Mouse (Mus musculus) spleen, adult 2 months (tissue): ENCODE measurements around the gene Drc3. TPM values are rescaled to one million over a fixed set of nuclear protein-coding genes. Genes with fewer than 3 reads are reported as not detected.

ENCODE experiments used
- DNase-seq, 2 experiments: peaks; one replicate each; pipeline versions ENCODE4 v3.0.0 to v3.0.0-alpha.2; 2012 to 2021; ENCODE audit warnings: low spot score in 2 of 2, low read depth in 1 of 2
- H3K27ac ChIP-seq: fragments of 200-500 bp; 2 replicates; pipeline ENCODE4 v1.5.1; 2012; ENCODE audit warnings: low read length, inconsistent platforms; ENCODE audit not compliant: insufficient read depth
- H3K27me3 ChIP-seq: fragments of 200-500 bp; 2 replicates; pipeline ENCODE4 v1.6.1; 2012; ENCODE audit warnings: mild to moderate bottlenecking, moderate library complexity, low read length, inconsistent platforms; ENCODE audit not compliant: control insufficient read depth, insufficient read depth
- H3K36me3 ChIP-seq: fragments of 200-500 bp; 2 replicates; pipeline ENCODE4 v1.6.1; 2012; ENCODE audit warnings: mild to moderate bottlenecking, low read length, inconsistent platforms; ENCODE audit not compliant: control insufficient read depth, insufficient read depth
- H3K4me1 ChIP-seq: fragments of 200-500 bp; 2 replicates; pipeline ENCODE4 v1.6.1; 2011; ENCODE audit warnings: inconsistent platforms; ENCODE audit not compliant: control insufficient read depth, insufficient read depth, insufficient read length
- H3K4me3 ChIP-seq: fragments of 200-500 bp; 2 replicates; pipeline ENCODE4 v1.5.1; 2011; ENCODE audit warnings: mild to moderate bottlenecking, inconsistent platforms; ENCODE audit not compliant: insufficient read depth, insufficient read length; ENCODE audit errors: extremely low read depth
- CTCF ChIP-seq: fragments of 200-500 bp; IDR thresholded peaks from 2 replicates; pipeline ENCODE4 v1.5.1; 2011; ENCODE audit warnings: mild to moderate bottlenecking, inconsistent platforms; ENCODE audit not compliant: insufficient read depth, insufficient read length, insufficient replicate concordance; ENCODE audit errors: extremely low read depth
- POLR2A ChIP-seq: fragments of 200-500 bp; IDR thresholded peaks from 2 replicates; pipeline ENCODE4 v1.6.1; 2011; ENCODE audit warnings: low read depth, low read length, inconsistent platforms
- WGBS: fragments of 180-500 bp; shearing (Covaris S2); methylation state at CpG from one replicate; pipeline ENCODE4 v1.1.7; 2018; 5-methylcytosine and 5-hydroxymethylcytosine counted together
- polyA plus RNA-seq: library from polyadenylated mRNA; depleted of rRNA; stranded (reverse); fragments of >200 nt; gene quantifications from 2 replicates; pipeline ENCODE4 v1.2.3, GENCODE M21; 2012

The Drc3 gene
- polyA plus RNA-seq, 1 experiment, result 0.22 TPM

DNA sequence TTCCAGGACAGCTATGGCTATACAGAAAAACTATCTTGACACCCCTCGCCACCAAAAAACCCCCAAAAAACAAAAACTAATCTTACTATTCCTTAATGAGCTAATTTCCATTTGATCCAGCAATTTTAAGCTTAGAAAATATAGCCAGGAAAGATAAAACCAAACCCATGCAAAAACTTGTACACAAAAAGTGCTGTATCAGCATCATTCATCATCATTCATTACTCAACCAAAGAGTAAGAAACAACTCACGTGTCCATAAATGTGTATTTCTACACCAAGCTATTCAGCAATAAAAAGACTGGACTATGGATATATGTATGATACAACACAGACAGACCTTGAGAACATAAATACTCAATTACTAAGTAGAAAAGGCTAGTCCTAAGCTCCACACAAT lies 59.8 kb downstream of the Drc3 start:
- TF ChIP-seq POLR2A (no peak), CTCF (no peak)
- no peak overlapping the region for H3K4me3 ChIP-seq
- no peak for DNase-seq
- peaks cover 7% of the 10 kb centered on the region for H3K4me1 ChIP-seq
- no peak overlapping the region for H3K27ac ChIP-seq
- H3K36me3 ChIP-seq, result peaks cover 9% of the 10 kb centered on the region
- WGBS, result 87% methylated on average over 2 of the region's 2 CpGs
- no peaks in the 10 kb centered on the region for H3K27me3 ChIP-seq

- H3K4me1 ChIP-seq, result peaks cover 14% of the 10 kb centered on the region
- H3K27ac ChIP-seq, result peak overlapping the region; percentile 75
- no peaks in the 10 kb centered on the region for H3K36me3 ChIP-seq
- H3K4me3 ChIP-seq, result peak overlapping the region; percentile 92
- no peaks in the 10 kb centered on the region for H3K27me3 ChIP-seq
- whole genome bisulfite sequencing, result under 1% methylated on average over 21 of the region's 21 CpGs
- no peak for TF ChIP-seq POLR2A
- no peak for TF ChIP-seq CTCF
- DNase-seq, result peak in 1 of 2 experiments; percentile 12
Observed at GRCm38 (mm10) chr11:60416590-60416962, 63.4 kb downstream of the Drc3 start.

DNA sequence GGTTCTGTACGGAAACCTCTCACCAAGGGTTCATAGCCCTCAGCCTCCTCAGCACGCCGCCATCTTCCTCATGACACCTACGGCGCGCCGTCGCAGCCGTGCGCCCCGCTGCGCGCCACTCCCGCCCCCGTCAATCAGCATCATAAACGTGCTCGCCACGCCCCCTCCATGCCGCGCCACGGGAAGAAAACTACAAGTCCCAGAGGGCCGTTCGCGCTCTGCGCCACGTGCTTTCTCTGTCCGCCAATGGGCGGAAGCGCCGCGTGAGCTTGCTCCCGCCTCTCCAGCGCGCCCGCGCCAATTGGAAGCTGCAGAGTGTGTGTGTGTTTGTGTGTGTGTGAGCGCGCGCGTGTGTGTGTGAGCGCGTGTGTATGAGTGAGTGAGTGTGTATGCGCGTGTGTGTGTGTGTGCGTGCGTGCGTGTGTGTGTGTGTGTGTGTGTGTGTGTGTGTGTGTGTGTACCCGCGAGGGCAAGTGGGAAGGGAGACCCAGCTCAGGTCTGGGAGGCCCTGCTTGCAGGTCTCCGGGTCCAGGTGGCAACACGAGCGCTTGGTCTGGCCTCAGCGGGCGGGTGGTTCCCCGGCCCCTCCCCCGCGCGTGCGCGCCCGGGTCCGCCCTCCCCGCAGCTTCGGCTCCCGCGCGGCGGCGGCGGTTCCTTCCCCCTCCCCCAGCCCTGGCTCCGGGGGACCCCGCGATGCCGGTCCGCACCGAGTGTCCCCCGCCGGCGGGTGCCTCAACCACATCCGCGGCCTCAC lies 64.0 kb downstream of the Drc3 start, which contains the start of gene Gid4:
TSS of gene Gid4 (plus strand) at position 183 of the 754 bp plus-strand sequence.
- peak within 1 kb of the TSS; percentile 94 for H3K4me3 ChIP-seq
- H3K27ac ChIP-seq, result peak within 1 kb of the TSS; percentile 86
- no peaks in the 10 kb centered on the region for H3K36me3 ChIP-seq
- no peak for TF ChIP-seq CTCF
- TF ChIP-seq POLR2A, result peak; percentile 63
- under 1% methylated on average over 72 of the region's 81 CpGs for WGBS
- peak; percentile 97 to 99 for DNase-seq
- H3K4me1 ChIP-seq, result peaks cover 14% of the 10 kb centered on the region
- H3K27me3 ChIP-seq, result no peaks in the 10 kb centered on the region

- TF ChIP-seq CTCF (no peak), POLR2A (no peak)
- H3K36me3 ChIP-seq, result no peaks in the 10 kb centered on the region
- DNase-seq, result peak in 1 of 2 experiments; percentile 22
- H3K4me3 ChIP-seq, result peak within 1 kb of the TSS; percentile 94
- H3K4me1 ChIP-seq, result peaks cover 14% of the 10 kb centered on the region
- WGBS, result under 1% methylated on average over 37 of the region's 39 CpGs
- H3K27ac ChIP-seq, result peak within 1 kb of the TSS; percentile 86
- H3K27me3 ChIP-seq, result no peaks in the 10 kb centered on the region
Observed at GRCm38 (mm10) chr11:60417717-60418472, 64.8 kb downstream of the Drc3 start, which contains the start of gene Atpaf2. Atpaf2 (minus strand) TSS chr11:60418457.

GRCm38 (mm10) chr11:60418473-60418803 lies 65.3 kb downstream of the Drc3 start:
- Histone ChIP-seq H3K4me3 (peak overlapping the region; percentile 94; the same call in 1 of the 2 replicates), H3K27me3 (no peaks in the 10 kb centered on the region), H3K27ac (no peak overlapping the region), H3K36me3 (no peaks in the 10 kb centered on the region), H3K4me1 (peaks cover 14% of the 10 kb centered on the region)
- no peak for DNase-seq
- no peak for TF ChIP-seq POLR2A
- no peak for TF ChIP-seq CTCF
- WGBS, result 5% methylated on average over 6 of the region's 6 CpGs

GRCm38 (mm10) chr11:60422046-60422668 lies 69.0 kb downstream of the Drc3 start:
- no peak overlapping the region for H3K27ac ChIP-seq
- TF ChIP-seq CTCF, result no peak
- TF ChIP-seq POLR2A, result no peak
- no peak overlapping the region for H3K4me3 ChIP-seq
- WGBS, result 67% methylated on average over 6 of the region's 6 CpGs
- peaks cover 1% of the 10 kb centered on the region; the same call in 1 of the 2 replicates for H3K36me3 ChIP-seq
- H3K27me3 ChIP-seq, result no peaks in the 10 kb centered on the region
- H3K4me1 ChIP-seq, result peaks cover 7% of the 10 kb centered on the region; the same call in 1 of the 2 replicates
- no peak for DNase-seq
